Comparison of ENCODE assay signal across 9 mouse cellular contexts in genomic region chr10:79695231-79696128, GRCm38 (mm10). TPM values are rescaled to one million over a fixed set of nuclear protein-coding genes. Genes with fewer than 3 reads are reported as not detected.
DNase-seq lines count a peak whose midpoint lies in the region.
"Had no signal": no experiment of that assay in that cellular context is flagged by ENCODE, and none has a peak within 500 bp of the region (broad histone marks: within the 10 kb centered on the region; RNA-seq: fewer than 3 reads in every experiment).

No protein-coding gene starts in this region.

- intact Hi-C loops in heart, postnatal 25 days (cut with DNase I) = no loop called here

- H3K4me3 ChIP-seq in forebrain, embryonic 10.5 days = 0 out of 2 replicates have a peak overlapping the region, but pooled peaks have one; percentile 2
- peak overlapping the region; percentile 29 for H3K4me3 ChIP-seq in megakaryocyte, embryonic 14.5 days (replicated peaks)
- H3K4me3 ChIP-seq: neural tube, embryonic 12.5 days had no signal

- H3K9me3 ChIP-seq in forebrain, embryonic 10.5 days = peaks cover 7% of the 10 kb centered on the region
- H3K9me3 ChIP-seq in megakaryocyte, embryonic 14.5 days = peaks cover 10% of the 10 kb centered on the region

- 69% methylated on average over 13 of the region's 13 CpGs for WGBS in forebrain, embryonic 10.5 days

- peaks cover 5% of the 10 kb centered on the region; the same call in 1 of the 2 replicates for H3K36me3 ChIP-seq in forebrain, embryonic 10.5 days (replicated peaks)
- H3K36me3 ChIP-seq in megakaryocyte, embryonic 14.5 days (replicated peaks; ENCODE audit: low read length) = peaks cover 7% of the 10 kb centered on the region
- H3K36me3 ChIP-seq: neural tube, embryonic 12.5 days had no signal

- no peaks in the 10 kb centered on the region for H3K27me3 ChIP-seq in forebrain, embryonic 10.5 days (ENCODE audit: poor library complexity, severe bottlenecking)
- peaks cover 11% of the 10 kb centered on the region for H3K27me3 ChIP-seq in megakaryocyte, embryonic 14.5 days (replicated peaks)
- H3K27me3 ChIP-seq: neural tube, embryonic 12.5 days had no signal

- peaks cover 15% of the 10 kb centered on the region for H3K4me1 ChIP-seq in forebrain, embryonic 10.5 days
- H3K4me1 ChIP-seq in megakaryocyte, embryonic 14.5 days = peaks cover 26% of the 10 kb centered on the region

- peak overlapping the region; percentile 40; the same call in 1 of the 2 replicates for H3K27ac ChIP-seq in forebrain, embryonic 10.5 days
- H3K27ac ChIP-seq: neural tube, embryonic 12.5 days had no signal

- DNase-seq in gastrocnemius, adult 18-20 months (ENCODE audit: low spot score) = peak; percentile 83
- no peak for DNase-seq in gastrocnemius, adult 8-10 months (ENCODE audit: low spot score in 2 of 2)
- DNase-seq in brain, adult 2 months (ENCODE audit: low read depth, low spot score) = peak; percentile 94
- peak; percentile 70 for DNase-seq in forebrain, embryonic 10.5 days (ENCODE audit: extremely low spot score, low spot score)
- DNase-seq in heart, postnatal 25 days (ENCODE audit: low spot score) = peak; percentile 63
- peak; percentile 71 for DNase-seq in layer of hippocampus, adult 9-11 months
- DNase-seq in spleen, postnatal 10 days (ENCODE audit: low spot score in 2 of 2) = peak; percentile 77 to 91

RNA-seq across cellular contexts. Expression of gene Gzmm, which starts 6.7 kb away (rescaled TPM):
- total RNA-seq in gastrocnemius, adult 18-20 months (2021) = 10 to 100 TPM in 1 of 2 experiments, 1 to 10 TPM in 1; 8.3 to 10.1 TPM
- 10 to 100 TPM in 3 of 4 experiments, 1 to 10 TPM in 1; 9.9 to 15.9 (median 10.2) TPM for total RNA-seq in gastrocnemius, adult 8-10 months (2022)
- polyA plus RNA-seq in forebrain, embryonic 10.5 days (2016; fragmentation: Nextera tagmentation; extraction: Ambion mirVana) = 0.84 and 1.0 TPM in 2 replicates
- total RNA-seq in heart, postnatal 25 days (2021) = 1 to 10 TPM; 6.0 to 7.2 TPM
- polyA plus RNA-seq in megakaryocyte, embryonic 14.5 days (2012; ENCODE audit: insufficient read depth, low replicate concordance) = 1.4 and 2.2 TPM in 2 replicates

RNA-seq across cellular contexts. Expression of gene Bsg, which starts 8.8 kb away (rescaled TPM):
- total RNA-seq in gastrocnemius, adult 18-20 months (2021) = 100 to 1,000 TPM; 540 to 773 TPM
- total RNA-seq in gastrocnemius, adult 8-10 months (2022) = 100 to 1,000 TPM; 524 to 920 (median 651) TPM
- polyA plus RNA-seq in forebrain, embryonic 10.5 days (2016; fragmentation: Nextera tagmentation; extraction: Ambion mirVana) = 598 and 623 TPM in 2 replicates
- total RNA-seq in heart, postnatal 25 days (2021) = 1,000 to 10,000 TPM; 1,236 to 1,242 TPM
- 2,144 and 3,272 TPM in 2 replicates for polyA plus RNA-seq in megakaryocyte, embryonic 14.5 days (2012; ENCODE audit: insufficient read depth, low replicate concordance)

RNA-seq across cellular contexts. Expression of gene Cdc34, which starts 13.5 kb away (rescaled TPM):
- 100 to 1,000 TPM; 388 to 419 TPM for total RNA-seq in gastrocnemius, adult 18-20 months (2021)
- 100 to 1,000 TPM; 381 to 451 (median 390) TPM for total RNA-seq in gastrocnemius, adult 8-10 months (2022)
- polyA plus RNA-seq in forebrain, embryonic 10.5 days (2016; fragmentation: Nextera tagmentation; extraction: Ambion mirVana) = 253 and 264 TPM in 2 replicates
- 100 to 1,000 TPM; 183 to 190 TPM for total RNA-seq in heart, postnatal 25 days (2021)
- polyA plus RNA-seq in megakaryocyte, embryonic 14.5 days (2012; ENCODE audit: insufficient read depth, low replicate concordance) = 451 and 1,194 TPM in 2 replicates

RNA-seq across cellular contexts. Expression of gene Hcn2, which starts 21.0 kb away (rescaled TPM):
- total RNA-seq in gastrocnemius, adult 18-20 months (2021) = under 1 TPM; 0.47 to 0.66 TPM
- total RNA-seq in gastrocnemius, adult 8-10 months (2022) = under 1 TPM; 0.39 to 0.86 (median 0.73) TPM
- 0.06 TPM in 1 of 2 replicates, not detected in the other for polyA plus RNA-seq in forebrain, embryonic 10.5 days (2016; fragmentation: Nextera tagmentation; extraction: Ambion mirVana)
- total RNA-seq in heart, postnatal 25 days (2021) = 10 to 100 TPM; 26.0 to 28.5 TPM
- polyA plus RNA-seq in megakaryocyte, embryonic 14.5 days (2012; ENCODE audit: insufficient read depth, low replicate concordance) = 1.5 and 1.8 TPM in 2 replicates

RNA-seq across cellular contexts. Expression of gene Tpgs1, which starts 26.3 kb away (rescaled TPM):
- 10 to 100 TPM; 19.1 to 19.7 TPM for total RNA-seq in gastrocnemius, adult 18-20 months (2021)
- 10 to 100 TPM; 17.6 to 21.1 (median 20.1) TPM for total RNA-seq in gastrocnemius, adult 8-10 months (2022)
- 59.7 and 63.8 TPM in 2 replicates for polyA plus RNA-seq in forebrain, embryonic 10.5 days (2016; fragmentation: Nextera tagmentation; extraction: Ambion mirVana)
- total RNA-seq in heart, postnatal 25 days (2021) = 10 to 100 TPM; 18.3 to 19.4 TPM
- polyA plus RNA-seq in megakaryocyte, embryonic 14.5 days (2012; ENCODE audit: insufficient read depth, low replicate concordance) = 209 and 257 TPM in 2 replicates

Comparison
In these comparisons a context has a peak if more than half of its experiments do, and no peak if none do; other contexts are left out.
1. DNase-seq: peak in gastrocnemius, adult 18-20 months (single experiment), brain, adult 2 months (single experiment), forebrain, embryonic 10.5 days (single experiment), heart, postnatal 25 days (single experiment), layer of hippocampus, adult 9-11 months (single experiment) and spleen, postnatal 10 days (2 of 2); none in gastrocnemius, adult 8-10 months (0 of 2).